Comparison of ENCODE assay signal across 8 mouse cellular contexts in the genomic region with DNA sequence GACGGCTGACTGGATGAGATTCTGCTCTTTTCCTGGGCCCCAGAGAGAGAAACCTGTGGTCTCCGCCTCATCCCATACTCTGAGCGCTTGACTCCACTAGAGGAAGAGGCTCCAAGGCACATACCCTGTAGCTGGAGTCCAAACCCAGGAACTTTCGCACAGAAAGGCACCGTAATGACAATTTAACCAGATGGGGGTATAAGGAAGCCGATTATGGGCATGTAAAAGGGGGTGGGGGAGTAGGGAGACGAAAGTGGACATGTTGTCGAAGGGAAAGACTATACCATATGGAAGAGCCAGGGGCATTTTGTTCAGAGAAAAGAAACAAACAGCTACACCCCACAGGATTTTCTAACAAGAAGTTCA. TPM values are rescaled to one million over a fixed set of nuclear protein-coding genes. Genes with fewer than 3 reads are reported as not detected.
A peak's percentile ranks its signal among the peaks of the same experiment; 100 is the strongest.
DNase-seq lines count a peak whose midpoint lies in the region; ATAC-seq and TF ChIP-seq lines count a peak whose summit lies in the region.

No protein-coding gene starts in this region.

- WGBS in heart, embryonic 12.5 days: 9% methylated on average over 8 of the region's 8 CpGs
- WGBS in forebrain, embryonic 13.5 days: 7% methylated on average over 8 of the region's 8 CpGs
- 4% methylated on average over 8 of the region's 8 CpGs for WGBS in liver, embryonic 14.5 days (ENCODE audit: insufficient replicate concordance)

- H3K4me1 ChIP-seq in heart, embryonic 12.5 days (replicated peaks): peaks cover 10% of the 10 kb centered on the region
- peaks cover 45% of the 10 kb centered on the region for H3K4me1 ChIP-seq in E14TG2a.4 (replicated peaks; ENCODE audit: low read depth, low read length)
- peaks cover 11% of the 10 kb centered on the region for H3K4me1 ChIP-seq in forebrain, embryonic 13.5 days
- H3K4me1 ChIP-seq in liver, embryonic 14.5 days (replicated peaks; ENCODE audit: control insufficient read depth in 2 of 2, insufficient read depth in 2 of 2, low read length in 1 of 2): peaks cover 30 to 31% of the 10 kb centered on the region in 2 experiments

- no peak for DNase-seq in heart, adult 9 months (ENCODE audit: low spot score in 2 of 2)
- no peak for DNase-seq in liver, embryonic 14.5 days (ENCODE audit: low read depth in 3 of 3, low spot score in 3 of 3)
- DNase-seq in layer of hippocampus, adult 9-10 months (ENCODE audit: low spot score): no peak
- DNase-seq in adrenal gland, adult 18-20 months (ENCODE audit: low spot score in 2 of 2): no peak
- no peak for DNase-seq in frontal cortex, postnatal 10 days (ENCODE audit: low spot score in 2 of 2)

- H3K9ac ChIP-seq in heart, embryonic 12.5 days: peak overlapping the region; percentile 75
- peak overlapping the region; percentile 67 for H3K9ac ChIP-seq in forebrain, embryonic 13.5 days
- peak overlapping the region; percentile 96 for H3K9ac ChIP-seq in liver, embryonic 14.5 days (replicated peaks)

- H3K4me3 ChIP-seq in heart, embryonic 12.5 days: peak overlapping the region; percentile 81
- peak overlapping the region; percentile 90 for H3K4me3 ChIP-seq in E14TG2a.4 (replicated peaks; ENCODE audit: low read length)
- H3K4me3 ChIP-seq in forebrain, embryonic 13.5 days: peak overlapping the region; percentile 64
- peak overlapping the region; percentile 82 to 89 for H3K4me3 ChIP-seq in liver, embryonic 14.5 days (ENCODE audit: insufficient read depth in 1 of 2, low read depth in 2 of 2, low read length in 2 of 2)

- TF ChIP-seq CTCF in E14TG2a.4 (conservative IDR thresholded peaks at IDR 0.05; ENCODE audit: low read length): no peak
- TF ChIP-seq CTCF in liver, embryonic 14.5 days (IDR thresholded peaks at IDR 0.05; ENCODE audit: low read depth): no peak

- H3K9me3 ChIP-seq in heart, embryonic 12.5 days (replicated peaks): no peaks in the 10 kb centered on the region
- H3K9me3 ChIP-seq in E14TG2a.4 (ENCODE audit: low read length): no peaks in the 10 kb centered on the region
- no peaks in the 10 kb centered on the region for H3K9me3 ChIP-seq in forebrain, embryonic 13.5 days (replicated peaks)
- no peaks in the 10 kb centered on the region for H3K9me3 ChIP-seq in liver, embryonic 14.5 days (ENCODE audit: control insufficient read depth, low read length)

- TF ChIP-seq EP300 in liver, embryonic 14.5 days (IDR thresholded peaks at IDR 0.05; ENCODE audit: low read depth): no peak

- no peaks in the 10 kb centered on the region for H3K27me3 ChIP-seq in heart, embryonic 12.5 days (replicated peaks)
- H3K27me3 ChIP-seq in E14TG2a.4 (ENCODE audit: insufficient read depth, low read length): peaks cover 14% of the 10 kb centered on the region
- peaks cover 15% of the 10 kb centered on the region for H3K27me3 ChIP-seq in forebrain, embryonic 13.5 days
- H3K27me3 ChIP-seq in liver, embryonic 14.5 days (ENCODE audit: control insufficient read depth, insufficient read depth, low read length): no peaks in the 10 kb centered on the region

- H3K36me3 ChIP-seq in heart, embryonic 12.5 days: no peaks in the 10 kb centered on the region
- peaks cover 6% of the 10 kb centered on the region; the same call in 1 of the 2 replicates for H3K36me3 ChIP-seq in E14TG2a.4 (ENCODE audit: insufficient read depth, low read length)
- no peaks in the 10 kb centered on the region for H3K36me3 ChIP-seq in forebrain, embryonic 13.5 days (ENCODE audit: poor library complexity, severe bottlenecking)
- H3K36me3 ChIP-seq in liver, embryonic 14.5 days (replicated peaks; ENCODE audit: control insufficient read depth, insufficient read depth, low read depth): peaks cover 27% of the 10 kb centered on the region

- no peak for ATAC-seq in heart, embryonic 12.5 days (ENCODE audit: insufficient number of reproducible peaks, low FRiP score)
- no peak for ATAC-seq in forebrain, embryonic 13.5 days
- no peak for ATAC-seq in liver, embryonic 14.5 days (ENCODE audit: insufficient read depth)

- peak overlapping the region; percentile 91 for H3K4me2 ChIP-seq in heart, embryonic 12.5 days
- peak overlapping the region; percentile 81 for H3K4me2 ChIP-seq in forebrain, embryonic 13.5 days
- H3K4me2 ChIP-seq in liver, embryonic 14.5 days (ENCODE audit: low read depth): peak overlapping the region; percentile 95

- peak overlapping the region; percentile 65 for H3K27ac ChIP-seq in heart, embryonic 12.5 days (ENCODE audit: poor library complexity, severe bottlenecking)
- H3K27ac ChIP-seq in forebrain, embryonic 13.5 days: no peak overlapping the region
- H3K27ac ChIP-seq in liver, embryonic 14.5 days: peak overlapping the region; percentile 76

RNA-seq across cellular contexts. Expression of a gene that starts 2.1 kb away (rescaled TPM):
- polyA plus RNA-seq in heart, embryonic 12.5 days (2016; fragmentation: Nextera tagmentation; extraction: Ambion mirVana): 8.5 and 10.4 TPM in 2 replicates
- 1.5 and 2.0 TPM in 2 replicates for polyA plus RNA-seq in forebrain, embryonic 13.5 days (2015; fragmentation: Nextera tagmentation; extraction: Ambion mirVana)
- polyA plus RNA-seq in liver, embryonic 14.5 days (2012; rRNA removed): 20.2 and 30.5 TPM in 2 replicates
- 41.2 and 44.0 TPM in 2 replicates for polyA plus RNA-seq in liver, embryonic 14.5 days (2014; fragmentation: Nextera tagmentation; extraction: Ambion mirVana)
- 100 to 1,000 TPM; 123 to 143 TPM for total RNA-seq in adrenal gland, adult 18-20 months (2021)
